Mouse (Mus musculus): ENCODE data around the gene Scarf1.

Gene Scarf1

DNA sequence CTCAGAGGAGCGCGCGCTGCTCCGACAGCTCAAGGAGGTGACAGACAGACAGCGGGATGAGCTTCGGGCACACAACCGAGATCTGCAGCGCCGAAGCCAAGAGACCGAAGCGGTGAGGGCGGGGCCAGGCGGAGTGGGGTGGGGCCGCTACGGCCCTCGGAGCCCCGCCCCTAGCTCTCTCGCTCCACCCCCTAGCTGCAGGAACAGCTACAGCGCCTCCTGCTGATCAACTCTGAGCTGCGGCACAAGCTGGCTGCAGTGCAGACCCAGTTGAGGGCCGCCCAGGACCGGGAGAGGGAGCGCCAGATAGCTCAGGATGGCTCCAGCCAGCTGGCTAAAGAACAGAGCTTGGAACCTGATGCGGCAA is 2.7 kb upstream of the Scarf1 start:
- in situ Hi-C loops (cut with MboI; ENCODE audit: low sequenced_read_pairs): no loop called here

DNA sequence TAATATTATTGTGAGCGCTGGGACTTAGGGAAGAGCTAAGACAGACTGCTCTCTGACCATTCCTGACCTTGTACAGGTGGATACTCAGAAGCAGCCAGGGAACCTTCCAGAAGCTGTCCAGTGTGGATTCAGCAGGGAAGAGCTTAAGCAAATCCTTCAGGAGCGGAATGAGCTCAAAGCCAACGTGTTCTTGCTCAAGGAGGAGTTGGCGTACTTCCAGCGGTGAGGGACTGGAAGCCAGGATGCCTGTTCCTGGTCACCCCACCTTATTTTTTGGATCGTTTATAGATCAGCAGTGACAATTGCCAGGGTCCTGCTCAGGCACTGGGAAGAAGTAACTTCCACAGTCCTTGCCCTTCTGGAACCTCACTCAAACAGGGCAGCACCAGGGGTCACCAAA is 2.1 kb upstream of the Scarf1 start:
- in situ Hi-C loops (cut with MboI; ENCODE audit: low sequenced_read_pairs): no loop called here

DNA sequence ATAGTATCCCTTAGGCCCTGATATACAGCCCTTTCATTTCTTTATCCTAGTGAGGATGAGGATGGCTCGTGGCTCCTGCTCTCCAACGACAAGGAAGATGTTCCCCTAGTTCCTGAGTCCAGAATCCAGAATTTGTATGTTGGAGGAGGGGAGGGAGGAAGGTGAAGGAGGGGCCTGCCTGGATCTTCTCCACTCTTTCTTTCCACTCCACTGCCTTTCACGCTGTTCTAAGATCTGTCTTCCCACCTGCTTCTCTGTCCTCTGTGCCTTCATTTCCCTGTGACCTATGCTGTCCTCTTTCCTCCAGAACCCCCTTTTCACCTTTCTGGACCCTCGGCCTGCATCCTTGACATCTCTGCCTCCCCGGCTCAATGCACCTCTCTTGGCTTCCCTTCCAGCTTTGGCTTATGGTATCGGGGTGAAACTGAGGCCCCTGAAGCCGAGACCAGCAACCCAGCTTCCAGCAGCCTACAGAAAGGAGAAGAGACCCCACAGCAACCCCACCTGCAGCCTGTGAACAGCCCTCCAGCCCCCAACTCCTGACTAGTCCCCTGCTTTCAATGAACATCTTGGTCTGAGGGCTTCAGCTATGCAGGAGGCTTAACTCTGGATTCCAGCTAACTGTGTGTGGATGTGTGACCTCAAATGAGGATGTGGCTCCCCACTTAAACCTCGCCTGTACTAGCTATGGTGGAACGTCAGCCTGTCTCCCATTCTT is 880 bp upstream of the Scarf1 start:
- in situ Hi-C loops (cut with MboI; ENCODE audit: low sequenced_read_pairs): no loop called here

DNA sequence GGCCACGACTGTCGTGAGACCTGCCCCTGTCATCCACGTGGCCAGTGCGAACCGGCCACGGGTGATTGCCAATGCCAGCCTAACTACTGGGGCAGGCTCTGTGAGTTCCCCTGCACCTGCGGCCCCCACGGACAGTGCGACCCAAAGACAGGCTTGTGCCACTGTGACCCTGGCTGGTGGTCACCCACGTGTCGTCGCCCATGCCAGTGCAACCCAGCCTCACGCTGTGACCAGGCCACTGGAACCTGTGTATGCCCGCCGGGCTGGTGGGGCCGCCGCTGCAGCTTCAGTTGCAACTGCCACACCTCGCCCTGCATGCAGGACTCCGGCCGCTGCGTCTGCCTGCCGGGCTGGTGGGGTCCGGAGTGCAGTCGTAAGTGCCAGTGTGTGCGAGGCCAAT is 1.8 kb downstream of the Scarf1 start:
- in situ Hi-C loops (cut with MboI; ENCODE audit: low sequenced_read_pairs): no loop called here

DNA sequence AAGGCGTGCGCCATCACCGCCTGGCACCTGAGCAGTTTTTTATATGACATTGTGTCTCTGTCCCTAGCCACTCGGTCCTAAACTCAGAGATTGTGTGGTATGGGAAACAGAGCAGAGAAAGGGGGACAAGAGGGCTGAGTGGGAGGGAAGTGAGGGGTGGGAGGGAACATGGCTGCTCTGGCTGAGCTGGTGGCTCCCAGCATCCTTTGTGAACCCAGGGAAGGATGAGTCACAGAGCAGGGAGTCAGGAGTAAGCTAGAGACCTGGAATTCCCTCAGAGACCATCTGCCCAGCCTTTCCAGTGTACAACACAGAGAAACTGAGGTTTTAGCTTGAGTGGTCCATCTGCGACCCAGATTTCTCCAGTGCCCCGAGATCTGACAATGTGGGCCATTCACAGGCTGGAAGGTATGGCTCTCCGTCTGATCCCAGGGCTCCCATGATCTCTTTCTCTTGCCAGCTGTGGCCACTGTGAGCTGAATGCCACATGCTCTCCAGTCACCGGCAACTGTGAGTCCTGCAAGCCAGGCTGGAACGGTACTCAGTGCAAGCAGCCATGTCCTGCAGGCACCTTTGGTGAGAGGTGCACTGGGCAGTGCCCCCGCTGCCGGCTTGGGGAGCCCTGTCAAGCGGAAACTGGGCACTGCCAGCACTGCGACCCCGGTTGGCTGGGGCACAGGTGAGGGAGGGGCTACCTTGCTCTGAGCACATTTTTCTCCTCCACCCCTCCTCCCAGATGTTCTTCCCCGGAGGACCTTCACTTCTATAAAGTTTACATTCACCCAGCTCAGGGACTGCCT is 6.7 kb downstream of the Scarf1 start:
- in situ Hi-C loops (cut with MboI; ENCODE audit: low sequenced_read_pairs): no loop called here

DNA sequence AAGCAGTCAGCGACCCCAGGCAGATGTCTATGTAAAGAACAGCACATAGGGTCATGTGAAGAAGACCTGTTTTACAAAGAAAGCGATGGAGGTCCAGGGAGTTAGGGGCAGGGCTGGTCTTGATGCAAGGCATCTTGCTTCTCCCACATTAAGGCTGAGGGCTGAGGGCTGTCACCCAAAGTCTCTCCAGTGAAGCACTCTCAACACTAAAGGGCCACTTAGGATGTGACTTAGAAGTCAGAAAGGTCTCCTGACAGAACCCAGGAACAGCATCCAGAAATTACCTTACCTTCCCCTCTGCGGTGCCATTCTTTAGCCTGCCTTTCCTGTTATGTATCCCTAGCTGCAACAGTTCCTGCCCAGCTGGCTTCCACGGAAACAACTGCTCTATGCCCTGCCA is 8.3 kb downstream of the Scarf1 start:
- in situ Hi-C loops (cut with MboI; ENCODE audit: low sequenced_read_pairs): no loop called here

DNA sequence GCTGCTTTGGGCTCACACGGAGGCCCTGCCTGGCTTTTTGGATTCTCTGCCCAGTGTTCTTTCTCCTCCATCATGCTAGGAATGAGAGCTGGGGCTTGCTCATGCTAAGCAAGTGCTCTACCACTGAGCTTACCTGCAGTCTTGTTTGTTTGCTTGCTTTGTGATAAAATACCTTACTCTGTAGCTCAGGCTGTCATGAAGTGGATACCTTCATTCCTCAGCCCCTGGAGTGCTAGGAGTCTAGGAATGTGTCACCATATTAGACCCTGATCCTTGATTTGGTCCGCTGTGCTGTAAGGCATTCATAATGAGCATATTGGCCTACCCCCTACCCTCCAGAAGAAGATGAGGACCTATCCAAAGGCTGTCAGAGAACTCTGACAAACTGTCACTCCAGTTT is 9.5 kb downstream of the Scarf1 start:
- in situ Hi-C loops (cut with MboI; ENCODE audit: low sequenced_read_pairs): no loop called here

DNA sequence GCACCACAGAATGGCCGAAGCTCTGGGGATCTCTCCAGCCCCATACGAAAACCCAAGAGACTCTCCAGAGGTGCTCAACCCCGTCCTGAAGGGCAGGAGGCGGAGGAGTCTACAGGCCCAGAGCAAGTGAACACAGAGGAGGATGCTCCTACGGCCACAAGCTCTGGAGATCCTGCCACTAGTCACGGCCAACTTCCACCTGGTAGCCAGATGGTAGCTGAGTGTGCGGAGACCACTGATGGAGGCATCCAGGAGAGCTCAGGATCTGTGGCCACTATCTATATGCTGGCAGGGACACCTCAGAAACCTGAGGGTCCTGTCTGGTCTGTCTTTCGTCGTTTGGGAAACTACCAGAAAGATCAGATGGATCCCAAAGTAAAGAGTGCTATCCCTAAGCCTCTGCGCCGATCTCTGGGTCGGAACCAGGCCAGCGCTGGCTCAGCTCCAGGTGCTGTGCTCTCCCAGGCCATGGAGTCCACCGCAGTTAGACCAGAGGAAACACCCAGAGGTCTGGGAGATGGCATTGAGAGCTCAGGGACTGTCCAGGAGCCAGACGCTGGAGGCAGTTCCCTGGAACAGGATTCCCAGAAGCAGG is 12.3 kb downstream of the Scarf1 start:
- in situ Hi-C loops (cut with MboI; ENCODE audit: low sequenced_read_pairs): no loop called here

DNA sequence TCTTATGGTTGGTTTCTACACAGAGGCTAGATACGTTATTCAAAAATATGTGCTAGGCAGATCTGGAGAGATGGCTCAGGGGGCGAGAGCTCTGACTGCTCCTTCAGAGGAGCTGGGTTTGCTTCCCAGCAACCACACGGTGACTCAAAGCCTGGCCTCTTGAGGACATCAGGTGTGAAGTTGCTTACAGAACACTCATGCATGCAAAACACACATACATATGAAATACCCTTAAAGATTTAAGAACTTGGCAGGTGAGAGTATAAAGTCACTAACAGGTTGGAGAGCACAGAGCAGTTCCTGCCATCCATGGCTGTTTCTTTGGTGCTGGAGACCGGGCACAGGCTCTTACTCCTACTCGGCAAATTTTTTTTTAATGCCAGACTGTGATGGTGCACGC is 13.6 kb downstream of the Scarf1 start:
- in situ Hi-C loops (cut with MboI; ENCODE audit: low sequenced_read_pairs): no loop called here

DNA sequence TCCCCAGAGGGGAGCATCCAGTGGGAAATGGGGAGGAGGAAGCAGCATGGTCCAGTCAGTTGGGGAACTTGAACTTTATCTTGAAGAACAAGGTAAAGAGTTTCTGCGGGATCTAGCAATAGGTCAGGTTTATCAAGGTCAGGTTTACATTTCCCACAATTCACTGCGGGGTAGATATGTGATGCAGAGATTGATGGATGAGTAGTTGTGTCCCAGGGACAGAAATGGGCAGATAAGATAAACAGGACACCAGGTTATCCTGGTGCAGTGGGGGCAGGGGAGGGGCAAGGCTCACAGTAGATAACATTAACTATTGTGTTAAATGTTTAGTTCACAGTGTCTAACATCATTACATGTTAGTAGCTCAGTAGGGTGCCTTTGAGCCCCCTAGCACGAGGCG is 16.4 kb downstream of the Scarf1 start:
- in situ Hi-C loops (cut with MboI; ENCODE audit: low sequenced_read_pairs): loop anchor here (5.0 kb wide), 1 partner anchor 43 kb away; no protein-coding TSS in a partner anchor

DNA sequence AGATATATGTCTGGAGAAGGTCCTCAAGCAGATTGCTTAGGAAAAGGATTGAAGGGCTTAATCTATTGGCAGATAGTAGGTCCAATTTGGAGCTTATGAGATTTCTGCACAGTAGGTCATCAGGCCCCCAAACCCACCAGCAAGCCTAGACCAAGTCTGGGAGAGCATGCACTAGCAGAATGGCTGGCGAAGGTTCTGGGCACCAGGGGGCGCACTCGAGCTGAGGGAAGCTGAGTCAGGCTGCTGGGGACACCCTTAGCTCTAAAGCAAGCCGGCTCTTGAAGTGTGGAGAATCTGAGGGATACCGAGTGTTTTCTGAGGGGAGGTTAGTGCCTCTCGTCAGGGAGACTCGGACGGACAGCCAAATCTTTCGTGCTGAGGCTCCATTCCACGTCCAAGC is 17.0 kb downstream of the Scarf1 start:
- in situ Hi-C loops (cut with MboI; ENCODE audit: low sequenced_read_pairs): loop anchor here (5.0 kb wide), 1 partner anchor 42 kb away; no protein-coding TSS in a partner anchor

DNA sequence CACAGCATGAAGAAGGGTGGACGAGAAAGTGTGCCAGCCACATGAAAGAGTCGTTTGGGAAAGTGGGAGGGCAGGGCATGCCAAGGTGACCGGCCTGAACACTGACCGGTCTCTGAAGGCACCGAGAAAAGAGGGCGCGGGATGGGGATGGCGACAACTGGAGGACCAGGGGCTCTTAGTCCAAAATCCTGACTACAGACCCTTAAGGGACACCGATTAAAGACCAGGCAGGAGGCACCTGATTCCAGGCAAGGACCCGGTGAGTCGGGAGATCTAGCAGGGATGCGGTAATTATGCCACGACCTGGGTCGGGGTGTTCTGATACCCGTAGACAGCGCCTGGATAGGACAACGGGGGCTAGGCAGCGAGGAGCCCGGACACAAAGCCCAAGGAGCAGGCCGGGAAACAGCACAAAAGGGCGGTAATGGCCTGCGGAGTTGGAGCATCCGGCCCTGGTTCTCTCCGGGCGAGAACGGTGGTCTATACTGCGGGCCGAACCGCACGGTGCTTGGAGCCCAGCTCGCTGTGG is 17.6 kb downstream of the Scarf1 start:
- in situ Hi-C loops (cut with MboI; ENCODE audit: low sequenced_read_pairs): loop anchor here (5.0 kb wide), 1 partner anchor 41 kb away; no protein-coding TSS in a partner anchor

DNA sequence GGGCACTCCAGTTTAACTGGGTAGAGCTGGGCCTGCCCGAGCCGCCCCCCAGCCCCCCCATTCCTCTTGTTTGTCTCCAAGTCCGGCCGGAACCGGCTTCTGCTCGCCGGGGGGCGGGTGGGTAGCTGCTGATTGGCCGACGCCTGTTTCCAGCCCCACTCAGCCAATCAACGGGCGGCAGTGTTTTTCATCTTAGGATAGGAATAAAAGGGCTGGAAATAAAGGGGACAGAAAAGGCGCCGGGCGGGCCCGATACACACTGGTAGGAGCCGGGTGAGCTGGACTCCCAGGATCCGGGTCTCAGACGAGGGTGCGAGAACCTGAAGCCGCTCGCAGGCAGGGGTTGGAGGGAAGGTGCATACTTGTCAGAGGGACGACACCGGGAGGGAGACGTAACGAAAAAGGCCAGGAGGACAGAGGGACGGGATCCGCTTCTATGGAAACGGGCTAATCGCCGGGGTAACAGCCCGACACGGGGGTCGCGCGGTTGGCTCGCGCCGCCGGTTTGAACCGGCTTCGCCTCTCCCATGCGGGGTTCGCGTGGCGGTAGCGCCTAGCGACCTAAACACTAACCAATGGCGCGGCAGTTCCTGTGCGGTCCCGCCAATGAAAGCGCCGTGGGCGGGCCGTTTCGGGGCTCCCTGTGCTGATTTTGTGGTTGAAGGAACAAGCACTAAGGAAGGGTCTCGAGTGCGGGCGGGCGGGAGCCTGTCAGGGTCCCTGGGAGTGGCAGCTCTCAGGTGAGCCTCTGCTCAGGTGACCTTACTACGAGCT is 18.3 kb downstream of the Scarf1 start, which contains the start of gene Slc43a2:
Slc43a2 (plus strand) TSS at position 226 of the 774 bp plus-strand sequence.
- in situ Hi-C loops (cut with MboI; ENCODE audit: low sequenced_read_pairs): loop anchor here (5.0 kb wide), 1 partner anchor 41 kb away; no protein-coding TSS in a partner anchor

DNA sequence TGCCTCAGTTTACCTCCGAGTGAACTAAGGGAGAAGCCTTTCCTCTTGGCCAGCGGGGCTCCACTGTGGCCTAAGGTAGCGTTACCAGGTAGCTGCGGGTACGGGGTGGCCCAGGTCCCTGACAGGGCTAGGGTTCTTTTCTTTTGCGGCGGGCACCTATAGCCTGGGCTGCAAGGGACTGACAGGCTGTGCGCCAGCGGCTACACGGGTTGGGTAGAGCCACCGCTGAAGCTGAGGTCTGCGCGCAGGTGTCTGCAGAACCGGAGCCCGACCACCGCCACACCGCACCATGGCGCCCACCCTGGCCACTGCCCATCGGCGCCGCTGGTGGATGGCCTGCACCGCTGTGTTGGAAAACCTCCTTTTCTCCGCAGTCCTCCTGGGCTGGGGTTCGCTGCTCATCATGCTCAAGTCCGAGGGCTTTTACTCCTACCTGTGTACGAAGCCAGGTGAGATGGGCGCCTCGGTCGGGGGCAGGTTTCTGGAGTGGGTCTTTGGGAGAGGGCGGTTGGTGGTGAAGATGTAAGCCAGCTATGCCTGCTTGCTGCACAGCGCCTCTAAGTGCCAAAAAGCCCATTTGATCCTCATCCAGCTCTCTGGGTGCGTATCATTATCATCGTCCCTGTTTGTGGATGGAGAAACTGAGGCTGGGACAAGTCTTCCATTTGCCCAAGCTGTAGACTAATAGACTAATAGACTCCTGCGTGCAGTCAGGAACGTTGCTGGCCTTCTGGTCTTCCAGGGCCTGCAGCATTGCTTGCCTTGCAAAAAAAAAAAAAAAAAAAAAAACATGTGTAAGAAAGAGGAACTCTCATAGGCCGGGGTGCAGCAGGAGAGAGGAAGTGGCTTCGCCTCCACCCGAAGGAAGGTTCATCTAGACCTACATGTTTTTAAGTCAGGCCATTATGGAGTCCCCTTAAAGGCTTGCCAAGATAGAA is 19.3 kb downstream of the Scarf1 start:
- in situ Hi-C loops (cut with MboI; ENCODE audit: low sequenced_read_pairs): loop anchor here (5.0 kb wide), 1 partner anchor 40 kb away; no protein-coding TSS in a partner anchor

DNA sequence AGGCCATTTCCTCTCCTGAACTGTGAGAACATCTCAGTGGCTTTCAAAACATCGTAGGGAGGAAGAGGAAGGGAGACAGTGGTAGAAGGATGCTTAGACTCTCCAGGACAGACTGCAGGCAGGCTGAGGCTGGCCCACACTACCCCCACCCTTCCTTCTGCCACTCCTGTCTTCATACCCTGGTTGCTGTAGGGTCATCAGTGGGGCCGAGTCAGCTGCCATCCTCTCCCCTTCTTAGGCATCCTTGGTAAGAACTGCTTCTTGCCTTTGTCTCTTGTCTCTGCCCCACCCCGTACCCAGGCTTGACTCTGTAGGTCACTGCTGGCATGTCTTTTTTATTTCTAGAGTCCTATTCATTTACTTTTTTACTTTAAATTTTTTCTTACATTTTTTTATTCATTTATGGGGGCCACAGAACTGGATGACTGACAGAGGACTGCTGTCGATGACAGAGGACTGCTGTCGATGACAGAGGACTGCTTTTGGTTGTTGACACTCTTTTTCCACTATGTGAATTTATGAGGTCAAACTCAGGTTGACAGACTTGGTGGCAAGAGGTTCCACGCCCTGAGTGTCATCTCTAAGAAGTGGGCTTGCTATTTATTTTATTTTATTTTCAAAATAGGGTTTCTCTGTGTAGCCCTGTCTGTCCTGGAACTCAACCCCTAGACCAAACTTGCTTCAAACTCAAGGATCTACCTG is 20.1 kb downstream of the Scarf1 start:
- in situ Hi-C loops (cut with MboI; ENCODE audit: low sequenced_read_pairs): loop anchor here (5.0 kb wide), 1 partner anchor 39 kb away; no protein-coding TSS in a partner anchor

DNA sequence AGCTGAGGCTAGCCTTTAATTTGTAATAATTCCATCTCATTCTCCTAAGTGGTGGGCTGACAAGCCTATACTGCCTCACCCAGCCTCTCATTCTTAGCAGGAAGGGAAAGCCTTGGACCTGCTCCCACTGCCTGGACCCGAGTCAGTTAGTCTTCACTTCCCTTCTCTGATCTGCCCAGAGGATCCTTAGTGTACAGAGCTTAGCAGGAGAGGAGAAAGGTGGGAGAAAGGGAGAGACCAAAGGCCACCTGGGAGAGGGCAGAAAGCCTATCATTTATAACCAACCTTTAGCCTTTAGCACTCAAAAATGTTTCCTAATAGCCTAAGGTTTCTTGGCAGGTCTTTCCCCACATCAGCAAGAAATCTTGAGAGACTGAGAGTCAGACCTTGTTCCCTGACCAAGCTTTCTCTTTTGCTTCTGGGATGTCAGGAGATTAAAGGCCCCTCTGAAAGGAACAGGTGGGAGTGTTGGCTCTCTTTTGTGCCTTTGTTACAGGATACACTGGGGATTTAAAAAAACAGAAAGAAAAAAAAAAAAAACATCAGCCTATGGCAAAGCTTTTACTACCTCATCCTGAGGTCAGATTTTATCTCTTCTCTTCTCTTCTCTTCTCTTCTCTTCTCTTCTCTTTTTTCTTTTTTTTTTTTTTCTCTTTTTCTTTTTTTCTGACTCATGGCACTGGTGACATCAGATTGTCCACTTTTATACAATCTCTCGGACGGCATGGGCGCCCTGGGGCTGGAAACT is 21.1 kb downstream of the Scarf1 start:
- in situ Hi-C loops (cut with MboI; ENCODE audit: low sequenced_read_pairs): loop anchor here (5.0 kb wide), 1 partner anchor 38 kb away; no protein-coding TSS in a partner anchor

DNA sequence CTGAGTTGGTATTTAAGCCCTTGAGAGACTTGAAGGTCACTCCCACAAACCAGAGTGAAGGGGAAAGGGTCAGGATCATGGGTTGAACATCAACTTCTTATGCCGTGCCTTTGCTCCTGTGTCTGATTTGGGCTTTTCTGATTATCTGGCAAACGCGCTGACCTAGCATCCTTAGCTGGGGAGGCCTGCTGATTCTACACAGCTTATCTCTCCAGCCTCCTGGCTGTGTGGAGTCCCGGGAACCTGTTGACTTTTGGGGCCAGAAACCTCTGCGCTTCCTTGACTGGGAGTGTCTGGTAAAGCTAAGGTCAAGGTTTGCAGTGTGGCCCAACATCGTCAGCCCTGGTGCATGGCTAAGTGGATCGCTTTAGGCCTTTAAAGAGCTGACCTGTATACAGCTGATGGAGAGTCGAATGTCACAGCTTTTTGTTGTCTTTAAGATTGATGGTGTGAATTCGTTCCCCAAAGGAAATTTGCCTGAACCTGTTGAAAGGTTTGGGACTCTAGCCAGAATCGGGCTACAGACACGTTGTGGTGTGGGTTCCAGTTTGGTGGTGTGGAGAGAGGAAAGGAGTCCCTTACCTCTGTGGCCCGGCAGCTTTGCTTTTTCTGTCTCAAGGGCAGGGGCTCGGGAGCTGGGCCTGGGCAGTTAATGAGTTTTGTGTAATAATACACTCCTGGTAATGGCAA is 21.9 kb downstream of the Scarf1 start:
- in situ Hi-C loops (cut with MboI; ENCODE audit: low sequenced_read_pairs): no loop called here

All from CH12F3 (cell line).